Mouse (Mus musculus) urinary bladder, postnatal 0 days (tissue): Measurements from ENCODE around the gene Samd14. TPM values are rescaled to one million over a fixed set of nuclear protein-coding genes. Genes with fewer than 3 reads are reported as not detected.

ENCODE experiments used
- polyA plus RNA-seq: library from polyadenylated mRNA; unstranded; fragments of >200 nt; fragmentation: Nextera tagmentation; extraction: Ambion mirVana; gene quantifications from 2 replicates; pipeline ENCODE4 v1.2.1, GENCODE M21; 2015

Gene Samd14
- 7.9 and 8.4 TPM in 2 replicates for polyA plus RNA-seq

DNA sequence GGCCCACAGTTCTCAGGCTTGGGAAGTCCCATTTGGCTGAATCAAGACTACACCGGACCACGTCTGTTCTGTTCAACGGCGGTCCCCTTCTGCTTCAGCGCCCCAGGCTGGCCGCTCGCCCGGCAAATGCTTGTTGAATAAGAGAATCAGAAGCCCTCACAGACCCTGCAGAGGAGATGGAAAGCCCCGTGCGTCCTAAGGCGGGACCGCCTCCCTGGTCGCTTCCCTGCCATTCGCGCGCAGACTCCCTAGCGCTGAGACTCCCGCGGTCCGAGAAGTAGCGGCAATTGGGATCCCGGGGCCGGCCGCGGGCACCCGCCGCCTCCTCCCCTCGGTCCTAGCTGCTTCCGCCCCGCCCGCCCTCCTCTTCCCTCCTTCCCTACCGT lies at the start of gene Samd14:
Gene Samd14, plus strand, starts transcription at position 251 of the 386 bp plus-strand sequence.

GRCm38 (mm10) chr11:94967419-94967818 lies 42.3 kb upstream of the Samd14 start, which contains the start of gene Hils1:
Hils1 (plus strand) TSS chr11:94967593.

GRCm38 (mm10) chr11:94976199-94976598 lies 33.5 kb upstream of the Samd14 start, which contains the start of gene Sgca:
Sgca (minus strand) TSS chr11:94976327.

DNA sequence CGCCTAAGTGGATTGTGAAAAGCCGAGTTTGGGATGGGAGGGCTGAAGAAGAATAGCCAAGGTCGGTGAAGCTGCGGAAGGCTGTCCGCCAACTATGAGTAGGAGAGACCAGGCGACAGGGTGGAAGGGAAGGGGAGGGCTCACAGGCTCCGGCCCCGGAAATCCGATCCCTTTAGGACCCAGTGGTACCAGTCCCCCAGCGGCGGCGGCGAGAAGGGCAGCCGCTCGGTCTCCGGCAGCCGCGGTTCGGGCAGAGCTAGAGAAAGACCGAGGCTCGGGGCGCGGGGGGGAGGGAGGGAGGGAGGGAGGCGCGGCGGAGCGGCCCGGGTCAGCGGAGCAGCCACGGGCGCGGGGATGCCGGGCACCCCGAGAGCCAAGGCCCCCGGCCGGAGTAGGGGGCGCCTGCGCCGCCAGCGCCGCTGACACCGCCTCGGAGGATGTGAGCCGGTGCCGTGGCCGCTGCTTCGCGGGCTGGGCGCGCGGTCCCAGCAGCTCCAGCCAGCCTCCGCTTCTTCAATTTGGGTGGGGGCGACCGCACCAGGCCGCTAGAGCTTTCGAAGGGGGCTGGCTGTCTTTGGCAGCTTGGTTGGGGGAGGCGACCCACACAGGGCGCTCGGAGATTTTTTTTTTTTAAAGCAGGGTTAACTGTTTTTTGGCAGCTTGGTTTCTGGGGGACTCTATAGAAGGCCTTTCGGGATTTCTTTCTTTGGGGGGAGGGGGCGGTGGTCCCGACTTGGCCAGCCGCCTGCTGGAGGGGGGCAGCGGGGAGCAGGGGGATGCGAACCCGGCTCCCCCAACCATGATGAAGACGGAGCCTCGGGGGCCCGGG lies 18.7 kb upstream of the Samd14 start, which contains the start of gene Ppp1r9b:
Gene Ppp1r9b, plus strand, starts transcription at position 287 of the 829 bp plus-strand sequence.

DNA sequence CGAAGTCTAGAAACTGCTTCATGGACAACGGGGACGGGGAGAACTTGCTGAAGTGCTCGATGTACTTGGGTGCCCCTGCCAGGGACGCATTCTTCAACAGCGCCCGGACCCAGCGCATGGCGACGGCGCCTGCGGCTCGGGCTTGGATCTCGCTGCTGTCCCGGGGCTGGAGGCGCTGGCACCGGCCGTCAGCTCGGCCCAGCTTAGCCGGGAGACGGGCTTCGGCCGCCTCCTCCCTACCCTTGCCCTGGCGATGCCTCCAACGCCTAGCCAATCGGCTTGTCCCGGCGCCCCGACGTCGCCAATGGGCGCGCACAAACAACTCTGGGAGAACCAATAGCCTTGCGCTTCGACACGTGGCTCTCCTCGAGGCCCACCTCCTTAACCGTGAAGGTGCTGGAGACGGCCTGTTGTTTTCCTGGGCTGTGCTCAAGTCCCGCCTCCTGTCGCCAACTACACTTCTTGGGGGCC lies 31.5 kb downstream of the Samd14 start, which contains the start of gene Pdk2:
Gene Pdk2, minus strand, starts transcription at position 216 of the 471 bp plus-strand sequence.

Other genes with a start within 250 kb of the Samd14 start
- not detected in 2 replicates for gene Tmem92, start 227.2 kb upstream of the Samd14 start, polyA plus RNA-seq
- gene Col1a1, start 73.7 kb upstream of the Samd14 start, polyA plus RNA-seq = 2,994 and 3,648 TPM in 2 replicates
- gene Hils1, start 42.3 kb upstream of the Samd14 start, polyA plus RNA-seq = not detected in 2 replicates
- gene Sgca, start 33.6 kb upstream of the Samd14 start, polyA plus RNA-seq = 10.9 and 13.0 TPM in 2 replicates
- gene Ppp1r9b, start 18.8 kb upstream of the Samd14 start, polyA plus RNA-seq = 5.6 TPM in 2 replicates
- 29.9 and 31.1 TPM in 2 replicates for gene Pdk2, start 31.5 kb downstream of the Samd14 start, polyA plus RNA-seq
- 36.0 and 41.2 TPM in 2 replicates for gene Itga3, start 66.9 kb downstream of the Samd14 start, polyA plus RNA-seq
- gene Dlx3, start 110.2 kb downstream of the Samd14 start, polyA plus RNA-seq = 0.30 and 0.34 TPM in 2 replicates
- 0.11 and 0.16 TPM in 2 replicates for gene Dlx4, start 136.4 kb downstream of the Samd14 start, polyA plus RNA-seq